20 mouse cellular contexts compared by ENCODE assay signal in the genomic region with DNA sequence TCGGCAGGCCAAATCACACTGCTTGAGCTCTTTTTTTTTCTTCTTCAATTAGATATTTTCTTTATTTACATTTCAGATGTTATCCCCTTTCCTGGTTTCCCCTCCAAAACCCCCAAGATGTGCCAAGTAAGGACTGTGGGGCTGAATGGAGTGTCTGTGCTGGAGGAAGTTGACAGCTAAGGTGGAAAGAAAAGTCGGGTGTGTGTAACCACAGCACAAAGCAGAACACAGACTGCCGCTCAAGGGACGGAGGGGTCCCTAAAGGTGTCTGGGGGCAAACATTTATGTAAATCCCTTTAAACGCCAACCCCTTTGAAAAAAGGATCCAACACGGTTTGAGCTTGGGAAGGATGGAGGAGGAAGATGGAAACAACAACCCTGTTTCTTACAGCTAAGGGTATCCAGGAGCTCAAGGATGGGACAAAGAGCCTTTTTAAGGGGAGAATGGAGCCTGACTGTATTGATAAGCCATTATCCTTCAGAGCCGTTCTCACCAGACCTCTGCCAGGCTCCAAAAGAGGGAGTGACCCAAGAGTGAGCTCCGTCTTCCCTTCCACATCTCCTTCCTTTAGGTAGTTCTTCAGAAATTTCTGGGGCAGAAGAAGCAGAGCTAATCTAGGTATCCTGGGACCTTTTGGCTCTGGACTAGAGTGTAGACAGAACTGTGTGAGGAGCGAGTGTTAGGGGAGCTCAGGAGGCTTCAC. TPM values are rescaled to one million over a fixed set of nuclear protein-coding genes. Genes with fewer than 3 reads are reported as not detected.
DNase-seq lines count a peak whose midpoint lies in the region; ATAC-seq lines count a peak whose summit lies in the region.
"Had no signal": no experiment of that assay in that cellular context is flagged by ENCODE, and none has a peak within 500 bp of the region (broad histone marks: within the 10 kb centered on the region; RNA-seq: fewer than 3 reads in every experiment).

No protein-coding gene starts in this region.

- 73% methylated on average over 9 of the region's 9 CpGs for WGBS in hindbrain, embryonic 10.5 days
- WGBS in hindbrain, embryonic 14.5 days = 66% methylated on average over 9 of the region's 9 CpGs
- 76% methylated on average over 9 of the region's 9 CpGs for WGBS in intestine, embryonic 15.5 days
- 42% methylated on average over 9 of the region's 9 CpGs for WGBS in liver, embryonic 15.5 days (ENCODE audit: insufficient replicate concordance)
- WGBS in forebrain, embryonic 11.5 days = 80% methylated on average over 9 of the region's 9 CpGs
- WGBS in heart, embryonic 10.5 days = 69% methylated on average over 9 of the region's 9 CpGs

- peaks cover 71% of the 10 kb centered on the region for H3K27me3 ChIP-seq in hindbrain, embryonic 10.5 days (ENCODE audit: insufficient read depth, poor library complexity, severe bottlenecking)
- peaks cover 17% of the 10 kb centered on the region; the same call in 1 of the 2 replicates for H3K27me3 ChIP-seq in hindbrain, embryonic 14.5 days (ENCODE audit: control insufficient read depth, insufficient read depth, low read length)
- no peaks in the 10 kb centered on the region for H3K27me3 ChIP-seq in intestine, embryonic 15.5 days (replicated peaks)
- no peaks in the 10 kb centered on the region for H3K27me3 ChIP-seq in liver, embryonic 15.5 days
- H3K27me3 ChIP-seq in splenic B cell, adult 2 months (ENCODE audit: control insufficient read depth, insufficient read depth, low read length, poor library complexity, severe bottlenecking) = no peaks in the 10 kb centered on the region
- H3K27me3 ChIP-seq in forebrain, embryonic 11.5 days (ENCODE audit: control insufficient read depth, insufficient read depth, low read length) = peaks cover 5% of the 10 kb centered on the region; the same call in 1 of the 2 replicates
- peaks cover 5% of the 10 kb centered on the region; the same call in 1 of the 2 replicates for H3K27me3 ChIP-seq in heart, embryonic 10.5 days (ENCODE audit: insufficient read depth, poor library complexity, severe bottlenecking)

- no peak for ATAC-seq in hindbrain, embryonic 14.5 days (ENCODE audit: low FRiP score)
- ATAC-seq in intestine, embryonic 15.5 days = peak; percentile 13
- ATAC-seq in liver, embryonic 15.5 days (ENCODE audit: insufficient read depth) = peak; percentile 77
- no peak for ATAC-seq in forebrain, embryonic 11.5 days (replicated peaks; ENCODE audit: low FRiP score)

- DNase-seq in hindbrain, embryonic 10.5 days (ENCODE audit: low spot score) = no peak
- no peak for DNase-seq in hindbrain, embryonic 14.5 days (ENCODE audit: low spot score)
- peak; percentile 2 for DNase-seq in splenic B cell, adult 2 months (ENCODE audit: low read depth, low spot score)
- no peak for DNase-seq in forebrain, embryonic 11.5 days (ENCODE audit: low spot score)
- DNase-seq in ovary, postnatal 14 days (ENCODE audit: low spot score) = no peak
- no peak for DNase-seq in heart, embryonic 10.5 days (ENCODE audit: low spot score)
- DNase-seq: adrenal gland, postnatal 14 days; cerebellum, adult 2 months; heart, adult 2 months; kidney, adult 18-20 months; layer of hippocampus, adult 9-11 months; lung, postnatal 10 days; thymus, postnatal 36 days had no signal

- H3K27ac ChIP-seq in hindbrain, embryonic 10.5 days = peak overlapping the region; percentile 16; the same call in 1 of the 2 replicates
- H3K27ac ChIP-seq in hindbrain, embryonic 14.5 days = no peak overlapping the region
- H3K27ac ChIP-seq in intestine, embryonic 15.5 days = 0 out of 2 replicates have a peak overlapping the region, but pooled peaks have one; percentile 44
- H3K27ac ChIP-seq in liver, embryonic 15.5 days (replicated peaks) = peak overlapping the region; percentile 61; the same call in 1 of the 2 replicates
- H3K27ac ChIP-seq in forebrain, embryonic 11.5 days (ENCODE audit: low read depth, low read length) = no peak overlapping the region
- no peak overlapping the region for H3K27ac ChIP-seq in heart, embryonic 10.5 days
- H3K27ac ChIP-seq: embryonic facial prominence, embryonic 12.5 days; heart, adult 2 months; hindbrain, embryonic 13.5 days; midbrain, embryonic 12.5 days had no signal

- H3K4me1 ChIP-seq in hindbrain, embryonic 10.5 days (replicated peaks) = peaks cover 5% of the 10 kb centered on the region; the same call in 1 of the 2 replicates
- H3K4me1 ChIP-seq in hindbrain, embryonic 14.5 days (replicated peaks; ENCODE audit: control insufficient read depth, insufficient read depth, low read length) = no peaks in the 10 kb centered on the region
- H3K4me1 ChIP-seq in intestine, embryonic 15.5 days (replicated peaks) = no peaks in the 10 kb centered on the region
- H3K4me1 ChIP-seq in liver, embryonic 15.5 days (replicated peaks) = peaks cover 23% of the 10 kb centered on the region
- H3K4me1 ChIP-seq in forebrain, embryonic 11.5 days (replicated peaks; ENCODE audit: control insufficient read depth, insufficient read depth, low read length) = no peaks in the 10 kb centered on the region
- no peaks in the 10 kb centered on the region for H3K4me1 ChIP-seq in heart, embryonic 10.5 days
- H3K4me1 ChIP-seq: embryonic facial prominence, embryonic 12.5 days; hindbrain, embryonic 13.5 days; midbrain, embryonic 12.5 days had no signal

- no peak overlapping the region for H3K4me3 ChIP-seq in hindbrain, embryonic 10.5 days
- no peak overlapping the region for H3K4me3 ChIP-seq in hindbrain, embryonic 14.5 days (replicated peaks; ENCODE audit: low read length)
- no peak overlapping the region for H3K4me3 ChIP-seq in intestine, embryonic 15.5 days (replicated peaks)
- no peak overlapping the region for H3K4me3 ChIP-seq in liver, embryonic 15.5 days (replicated peaks)
- no peak overlapping the region for H3K4me3 ChIP-seq in forebrain, embryonic 11.5 days (ENCODE audit: low read depth, low read length)
- no peak overlapping the region for H3K4me3 ChIP-seq in heart, embryonic 10.5 days
- H3K4me3 ChIP-seq: embryonic facial prominence, embryonic 12.5 days; heart, adult 2 months; hindbrain, embryonic 13.5 days; midbrain, embryonic 12.5 days had no signal

- H3K36me3 ChIP-seq in hindbrain, embryonic 10.5 days = no peaks in the 10 kb centered on the region
- H3K36me3 ChIP-seq in hindbrain, embryonic 14.5 days (replicated peaks; ENCODE audit: control insufficient read depth, insufficient read depth) = no peaks in the 10 kb centered on the region
- H3K36me3 ChIP-seq in intestine, embryonic 15.5 days = no peaks in the 10 kb centered on the region
- H3K36me3 ChIP-seq in liver, embryonic 15.5 days (replicated peaks) = no peaks in the 10 kb centered on the region
- H3K36me3 ChIP-seq in splenic B cell, adult 2 months (ENCODE audit: control insufficient read depth, insufficient read depth, low read length, poor library complexity, severe bottlenecking) = no peaks in the 10 kb centered on the region
- no peaks in the 10 kb centered on the region for H3K36me3 ChIP-seq in forebrain, embryonic 11.5 days (ENCODE audit: control insufficient read depth, insufficient read depth, low read length)
- H3K36me3 ChIP-seq in heart, embryonic 10.5 days = no peaks in the 10 kb centered on the region
- H3K36me3 ChIP-seq: embryonic facial prominence, embryonic 12.5 days; hindbrain, embryonic 13.5 days; midbrain, embryonic 12.5 days had no signal

- H3K4me2 ChIP-seq in hindbrain, embryonic 14.5 days (replicated peaks) = no peak overlapping the region
- no peak overlapping the region for H3K4me2 ChIP-seq in intestine, embryonic 15.5 days (replicated peaks)
- peak overlapping the region; percentile 49 for H3K4me2 ChIP-seq in liver, embryonic 15.5 days
- H3K4me2 ChIP-seq in forebrain, embryonic 11.5 days (ENCODE audit: low read depth, low read length, severe bottlenecking) = no peak overlapping the region
- H3K4me2 ChIP-seq: embryonic facial prominence, embryonic 12.5 days; hindbrain, embryonic 13.5 days; midbrain, embryonic 12.5 days had no signal

- H3K9ac ChIP-seq in hindbrain, embryonic 14.5 days = no peak overlapping the region
- H3K9ac ChIP-seq in intestine, embryonic 15.5 days = no peak overlapping the region
- no peak overlapping the region for H3K9ac ChIP-seq in liver, embryonic 15.5 days
- no peak overlapping the region for H3K9ac ChIP-seq in forebrain, embryonic 11.5 days (ENCODE audit: low read length)
- H3K9ac ChIP-seq: embryonic facial prominence, embryonic 12.5 days; hindbrain, embryonic 13.5 days; midbrain, embryonic 12.5 days had no signal

- H3K9me3 ChIP-seq in hindbrain, embryonic 10.5 days = no peaks in the 10 kb centered on the region
- no peaks in the 10 kb centered on the region for H3K9me3 ChIP-seq in hindbrain, embryonic 14.5 days (ENCODE audit: control insufficient read depth, low read length)
- H3K9me3 ChIP-seq in intestine, embryonic 15.5 days = no peaks in the 10 kb centered on the region
- H3K9me3 ChIP-seq in liver, embryonic 15.5 days (replicated peaks) = no peaks in the 10 kb centered on the region
- H3K9me3 ChIP-seq in forebrain, embryonic 11.5 days (ENCODE audit: control insufficient read depth, low read length) = no peaks in the 10 kb centered on the region
- no peaks in the 10 kb centered on the region for H3K9me3 ChIP-seq in heart, embryonic 10.5 days
- H3K9me3 ChIP-seq: embryonic facial prominence, embryonic 12.5 days; hindbrain, embryonic 13.5 days; midbrain, embryonic 12.5 days had no signal

RNA-seq across cellular contexts. Expression of a gene that starts 12.8 kb away (rescaled TPM):
- polyA plus RNA-seq in hindbrain, embryonic 10.5 days (2016; fragmentation: Nextera tagmentation; extraction: Ambion mirVana) = 0.44 and 0.68 TPM in 2 replicates
- 0.83 and 1.2 TPM in 2 replicates for polyA plus RNA-seq in hindbrain, embryonic 14.5 days (2014; fragmentation: Nextera tagmentation; extraction: Ambion mirVana)
- polyA plus RNA-seq in intestine, embryonic 15.5 days (2015; fragmentation: Nextera tagmentation; extraction: Ambion mirVana) = 54.1 and 59.8 TPM in 2 replicates
- polyA plus RNA-seq in liver, embryonic 15.5 days (2015; fragmentation: Nextera tagmentation; extraction: Ambion mirVana) = 0.73 and 0.85 TPM in 2 replicates
- polyA plus RNA-seq in forebrain, embryonic 11.5 days (2014; fragmentation: Nextera tagmentation; extraction: Ambion mirVana) = 0.05 TPM in 1 of 2 replicates, not detected in the other
- 0.30 TPM in 1 of 2 replicates, not detected in the other for polyA plus RNA-seq in heart, embryonic 10.5 days (2016; fragmentation: Nextera tagmentation; extraction: Ambion mirVana)

RNA-seq across cellular contexts. Expression of a gene that starts 31.3 kb away (rescaled TPM):
- 0.26 and 0.41 TPM in 2 replicates for polyA plus RNA-seq in hindbrain, embryonic 10.5 days (2016; fragmentation: Nextera tagmentation; extraction: Ambion mirVana)
- polyA plus RNA-seq in hindbrain, embryonic 14.5 days (2014; fragmentation: Nextera tagmentation; extraction: Ambion mirVana) = not detected in 2 replicates
- not detected in 2 replicates for polyA plus RNA-seq in intestine, embryonic 15.5 days (2015; fragmentation: Nextera tagmentation; extraction: Ambion mirVana)
- not detected in 2 replicates for polyA plus RNA-seq in liver, embryonic 15.5 days (2015; fragmentation: Nextera tagmentation; extraction: Ambion mirVana)
- polyA plus RNA-seq in forebrain, embryonic 11.5 days (2014; fragmentation: Nextera tagmentation; extraction: Ambion mirVana) = not detected in 2 replicates
- polyA plus RNA-seq in heart, embryonic 10.5 days (2016; fragmentation: Nextera tagmentation; extraction: Ambion mirVana) = not detected in 2 replicates
- polyA plus RNA-seq: cortical plate, adult 2 months; embryonic facial prominence, embryonic 12.5 days; heart, adult 2 months; heart, embryonic 16.5 days; hindbrain, embryonic 13.5 days had no signal

RNA-seq across cellular contexts. Expression of a gene that starts 58.0 kb away (rescaled TPM):
- 5.8 and 6.0 TPM in 2 replicates for polyA plus RNA-seq in hindbrain, embryonic 10.5 days (2016; fragmentation: Nextera tagmentation; extraction: Ambion mirVana)
- polyA plus RNA-seq in hindbrain, embryonic 14.5 days (2014; fragmentation: Nextera tagmentation; extraction: Ambion mirVana) = 5.3 and 6.5 TPM in 2 replicates
- polyA plus RNA-seq in intestine, embryonic 15.5 days (2015; fragmentation: Nextera tagmentation; extraction: Ambion mirVana) = 13.3 TPM in 2 replicates
- 35.5 and 43.0 TPM in 2 replicates for polyA plus RNA-seq in liver, embryonic 15.5 days (2015; fragmentation: Nextera tagmentation; extraction: Ambion mirVana)
- 8.0 and 8.4 TPM in 2 replicates for polyA plus RNA-seq in forebrain, embryonic 11.5 days (2014; fragmentation: Nextera tagmentation; extraction: Ambion mirVana)
- polyA plus RNA-seq in heart, embryonic 10.5 days (2016; fragmentation: Nextera tagmentation; extraction: Ambion mirVana) = 10.1 and 12.6 TPM in 2 replicates

Comparison
In these comparisons a context has a peak if more than half of its experiments do, and no peak if none do; other contexts are left out.
1. H3K27ac ChIP-seq: peak in hindbrain, embryonic 10.5 days (single experiment), intestine, embryonic 15.5 days (single experiment) and liver, embryonic 15.5 days (single experiment); none in hindbrain, embryonic 14.5 days (single experiment), forebrain, embryonic 11.5 days (single experiment) and heart, embryonic 10.5 days (single experiment).
2. ATAC-seq: peak in intestine, embryonic 15.5 days (single experiment) and liver, embryonic 15.5 days (single experiment); none in hindbrain, embryonic 14.5 days (single experiment) and forebrain, embryonic 11.5 days (single experiment).
3. RNA of a gene that starts 12.8 kb away (polyA plus RNA-seq): 54.1 to 59.8 TPM in intestine, embryonic 15.5 days; 0.83 to 1.2 TPM in hindbrain, embryonic 14.5 days, 0.73 to 0.85 TPM in liver, embryonic 15.5 days, 0.44 to 0.68 TPM in hindbrain, embryonic 10.5 days, 0.30 TPM in heart, embryonic 10.5 days and 0.05 TPM in forebrain, embryonic 11.5 days; every median in the first group is over 10 times any median in the second.